Mouse (Mus musculus) adrenal gland, postnatal 36 days (tissue): Measurements from ENCODE around the gene Gm49333. TPM values are rescaled to one million over a fixed set of nuclear protein-coding genes. Genes with fewer than 3 reads are reported as not detected.

Experiments used
- DNase-seq, 2 experiments: peaks; one replicate each; pipeline ENCODE4 v3.0.0; 2021; ENCODE audit warnings: mixed read lengths in 1 of 2
- microRNA-seq: library from miRNA; unstranded; fragments of <30 nt; microRNA quantifications from one replicate; pipeline ENCODE4 v1.2.0, GENCODE M21; 2021
- total RNA-seq, 2 experiments: library from RNA; stranded (reverse); gene quantifications; 2 replicates each; pipeline ENCODE4 v1.2.3; 2021

The Gm49333 gene
- total RNA-seq, 2 experiments from 2014 or later = 0.26 TPM; not detected in 1

DNA sequence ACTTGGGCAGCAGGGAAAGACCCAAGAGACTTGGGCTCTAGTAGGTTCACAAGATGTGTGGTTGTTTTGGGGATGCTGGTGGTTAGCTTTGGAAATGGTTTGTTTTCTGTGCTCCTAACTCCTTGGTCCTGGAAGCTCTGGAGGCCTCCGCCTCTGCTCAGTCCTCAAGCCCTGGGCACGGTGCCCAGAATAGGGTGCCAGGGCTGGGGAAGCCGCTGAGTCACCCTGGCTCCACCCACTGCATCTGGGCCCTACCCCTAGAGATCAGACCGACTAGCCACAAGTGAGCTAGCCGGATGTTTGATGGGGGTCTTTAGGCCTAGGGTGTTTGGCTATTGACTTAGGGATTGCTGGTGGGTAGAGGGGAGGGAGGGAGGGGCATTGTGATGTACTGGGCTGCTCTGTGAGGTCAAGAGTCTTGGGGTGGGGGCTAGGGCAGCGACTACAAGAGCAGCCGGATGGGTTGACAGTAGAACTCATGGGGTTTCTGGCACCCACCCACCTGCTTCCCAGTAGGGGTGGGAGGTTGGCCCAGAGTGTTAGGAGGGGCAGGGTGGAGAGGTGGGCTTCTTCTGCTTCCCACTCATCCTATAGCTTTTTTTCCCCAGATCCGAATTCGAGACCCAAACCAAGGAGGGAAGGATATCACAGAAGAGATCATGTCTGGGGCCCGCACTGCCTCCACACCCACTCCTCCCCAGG, 66.7 kb downstream of the Gm49333 start:
- DNase-seq = peak; percentile 98

DNA sequence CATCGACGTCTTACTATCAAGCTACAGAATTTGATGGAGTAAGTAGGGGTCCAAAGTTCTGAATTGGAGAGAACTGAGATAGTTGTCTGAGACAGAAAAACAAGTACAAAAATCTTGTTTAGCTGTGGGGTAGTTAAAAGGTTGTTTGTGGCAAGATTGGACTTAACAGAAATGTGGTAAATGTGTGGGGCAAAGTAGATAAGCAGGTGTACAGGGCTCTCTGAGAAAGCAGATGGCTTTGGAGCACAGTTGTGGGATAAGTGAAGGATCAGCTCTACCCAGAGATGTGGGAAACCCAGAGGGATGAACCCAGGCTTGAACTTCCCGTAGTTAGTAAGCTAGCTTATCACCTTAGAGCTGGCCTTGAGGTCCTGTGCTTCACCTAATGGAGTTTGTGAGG, 79.4 kb downstream of the Gm49333 start:
- no peak for DNase-seq

DNA sequence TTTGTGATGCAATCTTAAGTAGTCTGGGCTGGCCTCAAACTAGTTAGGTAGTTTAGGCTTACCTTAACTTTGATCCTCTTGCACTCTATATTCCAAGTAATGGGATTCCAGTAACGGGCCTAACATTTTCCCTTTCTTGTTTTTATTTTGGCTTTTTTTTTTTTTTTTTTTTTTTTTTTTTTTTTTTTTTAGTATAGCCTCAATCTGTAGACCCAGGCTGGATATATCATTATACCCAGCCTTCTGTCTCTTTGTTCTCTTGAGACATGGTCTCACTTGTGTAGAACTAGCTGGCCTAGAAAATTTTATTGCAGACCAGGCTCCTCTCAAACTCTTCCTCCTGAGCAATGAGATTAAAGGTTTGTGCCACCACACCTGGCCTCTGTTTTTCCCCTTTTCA, 80.2 kb downstream of the Gm49333 start:
- no peak for DNase-seq

DNA sequence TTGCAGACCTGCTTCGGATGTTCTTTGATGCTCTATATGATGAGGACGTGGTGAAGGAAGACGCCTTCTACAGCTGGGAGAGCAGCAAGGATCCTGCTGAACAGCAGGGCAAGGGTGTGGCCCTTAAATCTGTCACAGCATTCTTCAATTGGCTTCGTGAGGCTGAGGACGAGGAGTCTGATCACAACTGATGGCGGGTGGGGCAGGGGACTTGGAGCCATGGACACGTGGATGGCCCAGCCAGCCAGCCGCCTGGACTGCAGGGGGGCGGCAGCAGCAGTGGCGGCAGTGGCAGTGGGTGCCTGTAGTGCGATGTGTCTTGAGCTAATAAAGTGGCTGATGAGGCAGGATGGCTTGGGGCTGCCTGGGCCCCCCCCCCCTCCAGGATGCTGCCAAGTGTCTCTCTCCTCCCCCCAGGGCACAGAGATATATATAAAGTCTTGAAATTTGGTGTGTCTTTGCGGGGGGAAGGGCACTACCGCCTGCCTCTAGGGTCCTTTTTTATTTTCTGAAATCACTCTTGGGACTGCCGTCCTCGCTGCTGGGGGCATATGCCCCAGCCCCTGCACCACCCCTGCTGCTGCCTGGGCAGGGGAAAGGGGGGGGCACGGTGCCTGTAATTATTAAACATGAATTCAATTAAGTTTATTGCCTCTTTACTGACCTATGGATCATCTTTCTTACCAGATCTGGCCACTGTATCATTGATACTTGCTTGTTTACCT, 81.0 kb downstream of the Gm49333 start:
- no peak for DNase-seq

DNA sequence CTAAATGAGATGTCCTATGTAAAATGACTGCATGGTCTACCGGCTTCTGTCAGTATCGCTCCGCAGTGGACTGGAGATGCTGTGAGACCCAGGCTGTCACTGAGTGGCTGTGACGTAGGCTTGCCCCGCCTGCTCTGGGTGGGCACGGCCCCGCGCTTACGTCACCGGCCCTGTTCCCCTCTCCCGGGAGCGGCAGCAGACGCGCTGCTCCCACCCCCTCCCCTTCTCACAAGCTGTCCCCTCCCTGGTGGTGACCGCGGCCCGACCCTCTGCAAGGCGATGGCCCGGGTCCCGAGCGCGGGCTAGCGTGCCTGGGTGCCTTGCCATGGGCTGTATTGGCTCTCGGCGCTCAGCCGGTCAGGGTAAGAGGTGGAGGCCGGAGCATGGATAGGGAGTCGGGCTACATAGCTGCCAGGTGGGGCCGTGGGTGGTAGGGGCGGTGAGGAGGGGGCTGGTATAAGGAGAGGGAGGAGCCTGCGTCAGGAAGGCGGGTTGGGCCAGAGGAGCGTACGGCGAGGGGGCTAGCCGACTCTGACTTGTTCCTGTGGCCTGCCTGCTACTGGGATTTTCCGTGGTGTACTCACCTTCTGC, 81.8 kb downstream of the Gm49333 start, which contains the start of gene Fam131a:
Gene Fam131a (plus strand): TSS at position 131 of the 591 bp plus-strand sequence.
- DNase-seq = peak; percentile 95 to 96

DNA sequence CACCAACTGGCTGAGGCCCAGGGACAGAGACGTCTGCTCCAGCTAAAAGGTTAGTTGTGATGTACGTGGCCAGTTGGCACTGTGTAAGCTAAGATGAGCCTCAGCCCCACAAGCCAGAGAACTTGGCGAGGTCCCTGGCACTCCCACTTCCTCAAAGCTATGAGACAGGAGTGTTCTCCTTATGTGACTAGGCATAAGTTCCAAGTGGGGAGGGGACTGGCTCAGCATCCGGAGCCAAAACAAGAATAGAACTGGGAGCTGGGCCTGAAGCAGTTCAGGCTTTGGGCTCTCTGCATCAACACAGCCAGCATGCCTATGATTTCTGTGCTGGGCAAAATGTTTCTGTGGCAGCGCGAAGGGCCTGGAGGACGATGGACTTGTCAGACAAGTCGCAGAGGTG, 83.4 kb downstream of the Gm49333 start:
- no peak for DNase-seq

Small RNA genes lying within 50 kb of the gene (microRNA-seq; reads per million reads assigned to microRNA genes)
- gene Mir1224 = 3.5 reads per million, percentile 9 among the genes with 10 or more reads in this experiment

Other genes starting within 250 kb of the Gm49333 start
- gene Abcc5, start 185.2 kb upstream of the Gm49333 start, total RNA-seq = 10 to 100 TPM; 59.4 to 78.0 TPM
- gene Eif2b5, start 112.8 kb upstream of the Gm49333 start, total RNA-seq = 10 to 100 TPM; 62.4 to 62.6 TPM
- 10 to 100 TPM; 40.7 to 45.2 TPM for gene Dvl3, start 94.6 kb upstream of the Gm49333 start, total RNA-seq
- gene Ap2m1, start 76.1 kb upstream of the Gm49333 start, total RNA-seq = 100 to 1,000 TPM; 279 to 383 TPM
- gene Abcf3, start 63.0 kb upstream of the Gm49333 start, total RNA-seq = 10 to 100 TPM; 86.0 to 95.3 TPM
- 1 to 10 TPM; 1.4 to 1.6 TPM for gene Vwa5b2, start 22.1 kb upstream of the Gm49333 start, total RNA-seq
- gene Eef1akmt4, start within 50 bp of the Gm49333 start, total RNA-seq = 1 to 10 TPM; 9.5 to 10.0 TPM
- 10 to 100 TPM; 26.9 to 29.8 TPM for gene Alg3, start 125 bp downstream of the Gm49333 start, total RNA-seq
- gene Camk2n2, start 9.7 kb downstream of the Gm49333 start, total RNA-seq = 100 to 1,000 TPM in 1 of 2 experiments, 10 to 100 TPM in 1; 25.3 to 128 TPM
- gene Ece2, start 18.2 kb downstream of the Gm49333 start, total RNA-seq = 10 to 100 TPM in 1 of 2 experiments, 1 to 10 TPM in 1; 8.9 to 17.5 TPM
- gene Psmd2, start 40.0 kb downstream of the Gm49333 start, total RNA-seq = 100 to 1,000 TPM; 288 to 322 TPM
- gene Eif4g1, start 56.7 kb downstream of the Gm49333 start, total RNA-seq = 100 to 1,000 TPM; 352 to 397 TPM
- gene Fam131a, start 81.6 kb downstream of the Gm49333 start, total RNA-seq = 10 to 100 TPM; 13.5 to 15.0 TPM
- gene Polr2h, start 106.1 kb downstream of the Gm49333 start, total RNA-seq = 10 to 100 TPM; 37.0 to 56.4 TPM
- gene Clcn2, start 106.1 kb downstream of the Gm49333 start, total RNA-seq = 10 to 100 TPM; 19.3 to 66.2 TPM
- 10 to 100 TPM; 10.4 to 10.6 TPM for gene Chrd, start 121.5 kb downstream of the Gm49333 start, total RNA-seq
- gene Thpo, start 122.9 kb downstream of the Gm49333 start, total RNA-seq = 1 to 10 TPM; 1.3 to 1.5 TPM